Mouse (Mus musculus) adrenal gland, adult 2 months (tissue): ENCODE data around the gene Guk1. TPM values are rescaled to one million over a fixed set of nuclear protein-coding genes. Genes with fewer than 3 reads are reported as not detected.
"Not testable (repeated sequence)": the region's sequence is repeated elsewhere in the genome, so short reads cannot be mapped to it uniquely, and the experiment has no call there.

Experiments used
- DNase-seq: peaks from one replicate; pipeline ENCODE4 v3.0.0; 2021
- long read RNA-seq: library from polyadenylated mRNA; stranded (forward); transcript quantifications from one replicate; pipeline ENCODE4 v2.0.0, GENCODE M21; 2021
- polyA plus RNA-seq: library from polyadenylated mRNA; depleted of rRNA; stranded (reverse); fragments of >200 nt; gene quantifications from 2 replicates; pipeline ENCODE4 v1.2.3, GENCODE M21; 2012; rRNA removed
- total RNA-seq, 2 experiments: library from RNA; stranded (reverse); gene quantifications; 2 replicates each; pipeline ENCODE4 v1.2.3; 2021

Guk1 gene
- total RNA-seq: 10 to 100 TPM; 48.2 to 72.0 TPM
- 80.0 and 95.2 TPM in 2 replicates for polyA plus RNA-seq
- long read RNA-seq, transcript Guk1-204 (8 exons, 1,078 nt): major isoform, 66 of 71 reads
- long read RNA-seq, partial matches to known transcripts: 1 of 71 reads
- long read RNA-seq, other reads (novel, unspliced or antisense): 4 of 71 reads

DNA sequence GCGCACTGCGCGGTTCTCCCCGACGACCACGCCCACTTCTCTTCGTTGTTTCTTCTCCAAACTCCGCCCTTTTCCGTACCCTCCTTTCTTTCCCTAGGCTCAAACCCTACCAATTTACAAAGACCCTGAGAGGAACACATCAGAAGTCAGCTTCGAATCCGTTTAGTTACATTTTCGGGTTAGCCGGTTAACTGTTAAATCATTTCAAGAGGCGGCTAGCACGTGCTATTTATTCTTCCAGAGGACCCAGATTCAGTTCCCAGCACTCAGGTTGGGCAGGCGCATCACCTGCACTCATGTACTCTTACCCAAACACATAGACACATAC is at the start of gene Guk1:
Guk1 (minus strand) TSS at position 154 of the 328 bp plus-strand sequence.
- DNase-seq: no peak

GRCm38 (mm10) chr11:59239796-59240195 is 47.8 kb upstream of the Guk1 start:
- DNase-seq: no peak

DNA sequence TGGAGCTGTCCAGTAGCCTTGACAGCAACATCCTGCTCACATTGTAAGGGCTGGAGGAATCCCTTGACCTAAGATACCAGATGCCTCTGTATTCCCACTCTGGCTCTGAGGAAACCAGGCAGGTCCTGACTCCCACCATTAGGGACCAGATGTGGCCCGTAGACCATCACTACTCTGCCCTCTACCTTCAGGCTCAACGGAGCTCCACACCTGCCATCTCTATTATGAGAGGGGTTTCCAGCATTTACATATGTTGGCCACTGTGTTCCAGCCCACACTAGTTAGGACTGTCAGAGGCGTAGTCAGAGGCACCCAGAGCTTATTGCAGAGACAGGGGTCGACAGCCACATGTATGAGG is 47.4 kb upstream of the Guk1 start:
- no peak for DNase-seq

DNA sequence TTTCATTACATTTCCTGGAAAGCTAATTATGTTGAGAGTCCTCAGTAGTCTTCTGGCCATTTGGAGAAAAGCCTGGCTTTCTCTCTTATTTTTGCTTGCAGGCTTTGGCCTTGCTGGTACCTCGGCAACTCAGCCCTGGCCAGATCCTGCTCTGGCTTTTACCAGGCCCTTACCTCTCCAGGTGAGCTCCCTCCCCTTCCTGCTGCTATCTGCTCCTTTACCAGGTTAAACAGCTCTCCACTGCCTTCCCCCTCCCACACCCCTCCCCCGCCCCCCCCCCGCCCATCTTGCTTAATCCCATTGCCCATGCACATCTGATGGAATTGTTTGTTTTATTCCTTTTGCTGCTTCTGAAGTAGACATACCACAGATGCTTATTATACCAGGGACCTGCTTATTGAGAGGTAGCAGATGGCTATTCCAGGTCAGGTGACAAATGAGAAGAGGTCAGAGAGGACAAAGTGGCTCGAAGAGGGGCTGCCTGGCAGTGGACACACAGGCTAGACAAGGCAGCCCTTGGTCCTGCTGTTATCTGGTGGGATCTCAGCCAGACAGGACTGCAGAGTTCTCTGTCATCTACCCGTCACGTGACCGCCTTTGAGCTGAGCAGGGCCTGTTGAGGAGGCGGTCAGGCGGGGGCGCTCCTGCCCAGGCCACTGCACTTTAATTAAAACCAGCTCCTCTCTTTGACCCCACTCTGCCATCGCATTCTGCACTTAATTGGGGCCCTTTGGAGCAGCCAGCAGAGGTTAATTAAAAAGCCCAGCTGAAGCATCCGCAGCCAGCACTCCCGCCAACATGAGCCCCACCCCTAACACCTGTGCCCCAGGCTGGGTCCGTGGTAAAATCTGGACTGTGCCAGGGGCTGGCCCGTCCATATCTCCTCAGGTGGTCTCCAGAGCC is 46.8 kb upstream of the Guk1 start:
- peak; percentile 87 for DNase-seq

DNA sequence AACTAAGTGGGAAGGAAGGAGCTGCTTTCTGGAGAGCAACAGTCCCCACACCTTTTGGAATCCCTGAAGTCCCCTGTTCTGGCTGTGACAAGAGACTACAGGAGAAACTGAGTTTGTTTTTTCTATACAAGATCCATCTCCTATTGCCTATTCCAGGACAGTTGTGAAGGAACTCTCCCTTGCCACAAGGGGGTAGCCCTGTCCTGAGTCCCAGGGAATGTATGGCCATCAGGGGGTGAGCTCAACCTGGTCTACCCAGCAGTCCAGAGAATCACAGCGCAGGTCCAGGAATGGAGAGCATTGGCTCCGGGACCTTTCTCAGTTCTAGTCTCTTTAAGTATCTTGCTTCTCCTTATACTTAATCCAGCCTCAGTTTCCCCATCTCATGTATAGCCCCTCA is 40.8 kb upstream of the Guk1 start:
- DNase-seq: no peak

GRCm38 (mm10) chr11:59230144-59230760 is 38.2 kb upstream of the Guk1 start:
- DNase-seq: peak; percentile 75

GRCm38 (mm10) chr11:59228122-59228953 is 36.3 kb upstream of the Guk1 start, which contains the start of gene Arf1:
Gene Arf1, minus strand, starts transcription at chr11:59228270.
- peak; percentile 97 for DNase-seq

- DNase-seq: no peak
Measured at GRCm38 (mm10) chr11:59227604-59228121, 35.7 kb upstream of the Guk1 start.

DNA sequence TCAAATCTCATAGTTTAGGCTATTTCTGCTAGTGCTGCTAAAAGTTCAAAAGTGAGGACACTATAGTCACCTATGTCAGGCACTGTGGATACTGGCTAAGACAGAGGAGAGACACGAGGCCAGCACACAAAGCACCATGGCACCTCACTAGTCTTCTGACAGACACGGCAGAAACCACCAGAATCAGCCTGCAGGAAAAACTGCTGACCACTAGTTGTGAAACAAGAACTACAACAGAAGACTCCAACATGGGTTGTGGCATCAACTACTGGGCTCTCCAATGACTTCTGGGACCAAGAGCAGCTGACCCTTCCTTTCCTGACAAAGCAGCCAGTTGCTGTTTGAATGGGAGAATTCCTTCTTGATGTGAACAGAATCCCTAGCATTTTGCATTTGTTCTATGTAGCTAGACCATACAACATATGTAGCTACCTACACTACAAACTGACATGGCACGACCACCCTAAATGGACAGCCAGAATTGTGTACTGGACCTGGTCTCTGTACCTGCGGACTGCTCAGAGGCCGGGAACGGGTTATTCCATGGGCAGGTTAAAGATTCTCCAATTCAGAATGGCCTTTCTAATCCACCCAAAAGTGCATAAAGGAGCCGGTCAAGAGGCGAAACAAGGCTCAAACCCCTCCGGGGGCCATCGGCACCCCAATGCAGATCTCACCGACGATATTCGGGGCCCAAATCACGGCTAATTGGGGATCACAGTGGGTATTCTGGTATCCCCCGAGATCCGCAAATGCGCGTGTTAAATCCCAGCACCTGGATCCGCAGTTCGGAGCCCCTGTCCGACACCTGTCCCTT is 35.0 kb upstream of the Guk1 start:
- peak; percentile 35 for DNase-seq

GRCm38 (mm10) chr11:59226251-59226650 is 34.2 kb upstream of the Guk1 start:
- DNase-seq: no peak

DNA sequence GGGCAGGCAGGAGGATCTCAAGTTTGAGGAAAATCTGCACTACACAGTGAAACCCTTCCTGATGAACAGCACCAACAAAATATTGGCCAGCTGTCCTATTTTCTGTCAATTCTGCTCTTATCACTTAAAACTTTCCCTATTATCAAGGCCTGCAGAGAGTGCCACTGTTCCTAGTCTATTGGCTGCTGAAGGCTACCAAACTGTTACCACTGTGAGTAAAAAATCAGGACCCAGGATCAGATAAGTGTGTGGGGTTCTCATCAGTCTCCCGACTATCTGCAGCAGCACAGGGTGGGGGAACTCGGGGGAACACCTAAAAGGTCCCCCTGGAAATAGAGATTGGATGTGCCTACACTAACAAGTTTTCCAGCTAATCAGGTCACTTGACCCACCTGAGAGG is 33.2 kb upstream of the Guk1 start:
- no peak for DNase-seq

DNA sequence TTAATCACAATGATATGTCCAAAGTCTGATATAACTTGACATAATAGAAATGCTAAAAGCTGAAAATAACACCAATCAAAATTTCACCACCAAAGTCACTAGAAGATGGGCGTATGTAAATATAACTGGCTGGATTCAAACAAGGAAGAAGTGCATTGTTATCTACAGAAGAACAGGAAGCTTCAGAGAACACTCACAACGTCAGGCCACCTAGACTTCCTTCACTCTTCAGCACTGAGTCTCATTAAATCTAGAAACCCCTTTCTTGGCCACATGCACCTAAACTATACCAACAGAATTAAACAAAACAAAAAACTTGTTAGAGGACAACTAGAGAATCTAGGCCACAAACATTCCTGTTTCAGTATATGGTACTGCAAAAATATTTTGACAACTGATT is 32.5 kb upstream of the Guk1 start:
- no peak for DNase-seq

GRCm38 (mm10) chr11:59224025-59224424 is 32.0 kb upstream of the Guk1 start:
- DNase-seq: no peak

DNA sequence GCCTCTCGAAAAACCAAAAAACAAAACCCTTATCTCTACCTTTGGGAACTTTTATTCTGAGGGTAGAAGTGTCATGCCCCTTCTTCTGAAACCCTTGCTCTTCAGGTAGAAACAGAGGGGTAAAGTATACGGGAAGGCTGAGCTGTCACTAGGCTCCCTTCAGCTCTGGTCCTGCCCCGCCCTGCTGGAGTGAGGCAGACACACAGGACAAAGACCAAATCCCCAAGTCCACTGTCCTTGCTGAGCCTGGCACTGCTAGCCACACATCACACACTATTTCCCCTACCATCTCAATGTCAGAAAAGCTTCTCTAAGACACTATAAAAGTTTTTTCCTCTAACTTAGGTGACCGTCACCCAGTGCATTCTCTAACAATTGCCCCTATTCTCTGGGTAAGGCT is 30.3 kb upstream of the Guk1 start:
- no peak for DNase-seq

- no peak for DNase-seq
Measured at GRCm38 (mm10) chr11:59221604-59222003, 29.6 kb upstream of the Guk1 start.

DNA sequence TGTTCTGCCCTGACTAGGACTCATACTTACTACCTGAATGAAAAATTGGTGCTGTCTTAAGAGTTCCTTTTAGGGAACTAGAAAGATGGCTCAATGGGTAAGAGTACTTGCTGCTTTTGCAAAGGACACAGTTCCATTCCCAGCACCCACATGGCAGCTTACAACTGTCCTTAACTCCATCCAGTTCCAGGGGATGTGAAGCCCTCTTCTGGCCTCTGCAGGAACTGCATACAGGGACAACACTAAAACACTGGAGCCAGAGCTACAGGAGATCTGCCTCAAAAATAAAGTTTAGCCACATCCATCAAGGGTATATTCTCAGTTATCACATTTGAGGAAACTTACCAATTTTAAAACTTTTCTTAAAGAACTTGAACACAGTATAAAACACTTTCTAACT is 27.1 kb upstream of the Guk1 start:
- DNase-seq: no peak

DNA sequence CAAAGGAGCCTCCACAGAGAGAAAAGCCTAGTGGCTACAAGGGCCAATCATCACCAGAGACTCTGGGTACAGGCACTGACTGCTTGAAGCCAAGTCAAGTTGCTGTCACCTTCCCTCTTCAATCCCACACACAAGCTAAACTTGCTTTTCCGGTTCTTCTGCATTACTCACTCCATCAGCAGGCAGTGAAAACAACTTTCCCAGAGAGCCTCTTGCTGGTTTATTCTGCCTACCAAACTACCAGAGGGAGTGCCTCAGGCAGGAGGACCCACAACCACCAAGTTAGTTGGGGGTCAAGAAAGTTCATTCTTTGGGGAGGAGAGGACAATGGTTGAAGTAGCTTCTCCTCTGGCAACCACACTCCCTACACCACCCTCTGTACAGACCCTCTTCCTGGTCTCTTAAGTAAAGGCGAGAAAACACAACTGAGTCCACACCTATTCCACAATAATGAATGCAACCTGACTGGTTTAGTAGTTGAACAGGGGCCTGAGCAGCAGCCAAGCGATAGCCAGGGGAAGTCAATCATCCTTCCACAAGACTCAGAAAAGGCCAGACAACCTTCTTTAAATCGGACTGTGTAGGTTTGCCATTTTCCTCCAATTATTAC is 26.5 kb upstream of the Guk1 start:
- DNase-seq: no peak

DNA sequence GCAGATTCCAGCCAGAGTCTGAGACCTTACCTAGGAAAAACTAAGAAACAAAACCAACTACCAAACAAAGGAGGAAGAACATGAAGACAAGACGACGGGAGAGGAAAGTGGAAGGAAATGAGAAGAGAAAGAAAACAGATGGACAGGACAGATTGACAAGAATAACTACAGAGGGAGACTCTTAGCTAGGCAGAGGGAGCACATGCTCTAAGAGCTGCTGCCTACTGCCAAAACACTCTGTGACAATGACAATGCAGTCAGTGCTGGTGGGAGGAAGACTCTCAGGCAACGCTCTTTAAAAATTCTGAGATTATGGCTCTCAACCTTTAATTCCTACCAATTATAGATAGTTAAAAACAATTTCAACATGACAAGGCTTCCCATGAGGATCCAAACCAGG is 24.9 kb upstream of the Guk1 start:
- no peak for DNase-seq

DNA sequence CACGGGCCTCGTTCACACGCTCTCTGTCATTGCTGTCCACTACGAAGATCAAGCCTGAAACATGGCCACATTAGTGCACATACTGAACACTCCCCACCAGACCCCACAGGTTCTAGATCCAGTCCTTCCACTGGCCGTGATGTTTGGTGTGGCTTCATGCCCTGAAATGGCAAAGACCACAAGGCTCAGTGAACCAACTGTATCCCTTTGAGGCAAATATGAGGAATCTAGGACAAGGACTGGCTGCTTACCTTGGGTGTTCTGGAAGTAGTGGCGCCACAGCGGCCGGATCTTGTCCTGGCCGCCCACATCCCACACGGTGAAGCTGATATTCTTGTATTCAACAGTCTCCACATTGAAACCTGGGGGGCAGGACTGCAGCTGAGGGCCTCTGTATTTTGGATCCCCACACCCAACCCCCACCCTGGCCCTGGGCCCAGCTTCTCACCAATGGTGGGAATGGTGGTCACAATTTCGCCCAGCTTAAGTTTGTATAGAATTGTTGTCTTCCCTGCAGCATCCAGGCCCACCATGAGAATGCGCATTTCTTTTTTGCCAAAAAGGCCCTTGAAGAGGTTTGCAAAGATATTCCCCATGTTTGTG is 21.0 kb upstream of the Guk1 start:
- no peak for DNase-seq

GRCm38 (mm10) chr11:59212320-59212719 is 20.3 kb upstream of the Guk1 start:
- DNase-seq: not testable (repeated sequence)
